Mouse (Mus musculus) urinary bladder, postnatal 14 days (tissue): Measurements from ENCODE around the gene Tmem44.

ENCODE experiments used
- DNase-seq: peaks from one replicate; pipeline ENCODE4 v3.0.0; 2021; ENCODE audit warnings: low spot score

Gene Tmem44

GRCm38 (mm10) chr16:30552621-30553338 lies 2.1 kb upstream of the Tmem44 start:
- peak; percentile 75 for DNase-seq

DNA sequence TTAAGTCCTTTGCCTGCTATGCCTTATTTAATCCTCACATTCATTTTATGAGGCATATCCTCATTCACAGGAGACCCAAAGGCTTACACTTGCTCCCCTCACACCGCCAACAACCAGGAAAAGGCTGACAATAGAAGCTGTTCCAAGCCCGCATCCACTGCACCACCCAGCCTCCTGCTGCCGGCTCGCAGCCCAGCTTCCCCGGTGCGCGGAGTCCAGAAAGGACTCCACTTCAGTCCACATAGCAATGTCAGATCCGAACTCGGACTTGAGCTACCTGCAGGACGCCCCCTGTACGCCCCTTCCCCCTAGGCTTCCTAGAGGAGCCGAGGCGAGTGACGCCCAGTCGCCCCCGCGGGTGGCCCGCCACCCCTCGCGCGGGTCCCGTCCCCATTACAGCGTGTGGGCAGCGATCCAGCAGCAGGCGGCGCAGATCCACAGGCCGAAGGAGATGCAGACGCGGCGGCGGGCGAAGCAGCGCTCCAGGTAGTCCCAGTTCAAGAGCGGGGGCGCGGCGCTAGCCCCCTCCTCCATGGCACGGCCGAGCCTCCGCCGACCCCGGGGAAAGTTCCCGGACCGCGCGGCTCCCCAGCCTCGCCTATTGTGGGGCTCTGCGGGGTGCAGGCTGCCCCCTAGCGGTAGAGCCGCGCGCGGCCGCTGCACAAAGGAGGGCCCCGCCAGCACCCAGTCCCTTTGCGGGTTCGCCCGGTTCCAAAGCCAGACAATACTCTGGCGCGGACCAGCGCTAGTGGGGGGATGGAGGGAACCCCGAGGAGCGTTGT lies 485 bp downstream of the Tmem44 start:
- peak; percentile 75 for DNase-seq

DNA sequence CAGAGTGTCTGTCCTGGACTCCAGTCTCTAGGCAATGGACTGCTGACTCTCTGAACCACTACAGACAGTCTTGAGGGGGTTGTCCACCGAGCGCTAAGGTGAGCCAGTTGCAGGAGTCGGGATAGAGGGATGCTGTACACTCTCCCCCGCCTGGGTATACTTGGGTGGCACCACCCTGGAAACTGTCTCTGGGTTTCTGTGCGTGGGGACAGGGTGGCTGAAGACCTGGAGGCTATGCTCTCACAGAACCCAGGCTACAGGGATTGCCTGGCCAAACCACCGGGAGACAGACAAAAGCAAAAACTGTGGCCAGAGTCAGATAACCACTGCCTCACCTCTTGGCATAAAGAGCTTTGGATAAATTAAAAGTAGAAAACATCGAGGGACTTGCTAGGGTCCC lies 1.1 kb downstream of the Tmem44 start:
- DNase-seq, result no peak

GRCm38 (mm10) chr16:30548291-30548690 lies 2.4 kb downstream of the Tmem44 start:
- DNase-seq, result no peak

DNA sequence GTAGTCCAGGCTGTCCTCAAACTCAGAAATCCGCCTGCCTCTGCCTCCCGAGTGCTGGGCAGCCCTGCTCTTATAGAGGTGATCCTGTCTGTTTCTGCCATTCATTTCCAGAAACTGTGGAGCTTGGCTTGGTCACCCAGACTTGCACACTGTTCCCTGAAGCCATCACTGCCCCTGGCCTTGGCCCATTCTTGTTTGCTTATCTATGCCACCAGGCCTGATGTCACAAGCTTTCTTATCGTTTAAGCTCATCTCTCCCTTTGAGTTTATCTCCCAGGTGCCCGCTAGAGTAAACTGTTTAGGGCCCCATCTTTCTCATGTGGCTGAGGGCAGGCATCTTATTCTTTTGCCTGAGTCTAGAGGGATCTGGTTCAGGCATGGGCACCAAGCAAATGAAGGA lies 5.9 kb downstream of the Tmem44 start:
- DNase-seq, result no peak

GRCm38 (mm10) chr16:30543386-30543785 lies 7.3 kb downstream of the Tmem44 start:
- no peak for DNase-seq

GRCm38 (mm10) chr16:30542826-30543225 lies 7.8 kb downstream of the Tmem44 start:
- no peak for DNase-seq

GRCm38 (mm10) chr16:30540107-30541001 lies 10.3 kb downstream of the Tmem44 start:
- DNase-seq, result no peak

DNA sequence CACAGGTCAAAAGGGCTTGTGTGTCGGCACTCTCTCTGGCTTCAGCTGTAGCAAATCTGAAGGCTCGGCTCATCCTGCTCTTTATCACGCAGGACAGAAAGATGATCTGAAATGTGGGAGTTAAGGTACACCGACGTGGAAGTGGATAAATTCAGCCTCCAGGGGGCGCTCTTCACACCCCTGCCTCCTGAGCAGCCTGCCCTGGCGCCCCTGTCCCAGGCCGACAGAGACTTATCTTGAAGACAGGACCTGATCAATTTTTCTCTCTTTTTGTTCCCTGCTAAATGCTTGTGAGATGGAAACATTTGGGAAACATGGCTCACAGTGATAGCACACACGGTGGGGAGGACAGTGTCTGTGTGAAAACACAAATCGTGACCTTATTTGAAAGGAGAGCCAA lies 11.2 kb downstream of the Tmem44 start:
- peak; percentile 43 for DNase-seq

- no peak for DNase-seq
Observed at GRCm38 (mm10) chr16:30535075-30535474, 15.6 kb downstream of the Tmem44 start.

DNA sequence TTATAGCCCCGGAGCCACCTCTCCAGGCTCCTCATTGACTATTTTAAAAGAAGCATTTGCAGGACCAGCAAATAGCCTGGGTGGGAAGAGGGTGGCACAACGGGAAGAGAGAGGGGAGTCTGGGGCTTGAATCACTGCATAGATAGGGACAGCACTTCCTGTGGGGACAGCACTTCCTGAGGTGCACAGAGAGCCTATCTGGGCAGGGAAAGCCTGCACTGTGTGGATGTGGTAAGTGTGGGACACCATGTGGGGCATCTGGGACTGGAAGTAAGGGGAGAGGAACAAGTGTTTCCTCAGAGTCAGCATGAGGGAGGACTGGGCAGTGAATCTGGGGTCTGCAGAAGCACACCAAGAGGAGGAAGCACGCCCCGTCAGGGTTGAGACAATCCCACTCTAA lies 17.1 kb downstream of the Tmem44 start:
- DNase-seq, result no peak

- DNase-seq, result no peak
Observed at GRCm38 (mm10) chr16:30532929-30533328, 17.7 kb downstream of the Tmem44 start.

DNA sequence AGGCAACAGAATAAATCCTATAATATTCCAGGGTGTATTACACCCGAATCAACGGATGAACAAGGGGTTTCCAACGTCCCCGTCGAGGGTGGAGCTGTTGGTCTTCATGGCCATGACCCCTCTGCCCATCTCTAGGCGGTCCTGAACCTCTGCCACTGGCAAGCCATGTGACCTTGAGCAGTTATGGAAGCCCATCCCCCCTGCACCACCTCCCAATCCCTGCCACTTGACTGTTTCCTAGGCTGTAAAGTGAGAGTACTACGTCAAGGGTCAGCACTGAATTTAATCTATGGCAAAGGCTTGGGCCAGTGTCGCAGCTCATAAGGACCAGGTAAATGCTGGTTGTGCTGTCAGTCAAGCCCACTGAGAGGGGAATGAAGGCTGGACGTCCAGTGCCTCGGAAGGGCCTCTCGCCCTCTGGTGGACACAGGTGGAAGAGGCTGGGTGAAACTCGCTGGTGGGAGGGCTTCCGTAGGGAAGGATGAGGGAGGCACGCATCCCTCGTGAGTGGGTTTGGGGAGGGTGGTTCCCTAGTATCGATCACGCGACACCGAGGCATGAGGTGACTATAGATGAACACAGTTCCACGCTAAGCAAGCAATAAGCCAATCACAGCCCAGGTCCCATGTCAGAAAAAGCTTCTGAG lies 18.8 kb downstream of the Tmem44 start:
- DNase-seq, result peak; percentile 54

- DNase-seq, result no peak
Observed at GRCm38 (mm10) chr16:30530815-30531214, 19.8 kb downstream of the Tmem44 start.

- DNase-seq, result no peak
Observed at GRCm38 (mm10) chr16:30528386-30528785, 22.3 kb downstream of the Tmem44 start.

- no peak for DNase-seq
Observed at GRCm38 (mm10) chr16:30527889-30528288, 22.8 kb downstream of the Tmem44 start.

DNA sequence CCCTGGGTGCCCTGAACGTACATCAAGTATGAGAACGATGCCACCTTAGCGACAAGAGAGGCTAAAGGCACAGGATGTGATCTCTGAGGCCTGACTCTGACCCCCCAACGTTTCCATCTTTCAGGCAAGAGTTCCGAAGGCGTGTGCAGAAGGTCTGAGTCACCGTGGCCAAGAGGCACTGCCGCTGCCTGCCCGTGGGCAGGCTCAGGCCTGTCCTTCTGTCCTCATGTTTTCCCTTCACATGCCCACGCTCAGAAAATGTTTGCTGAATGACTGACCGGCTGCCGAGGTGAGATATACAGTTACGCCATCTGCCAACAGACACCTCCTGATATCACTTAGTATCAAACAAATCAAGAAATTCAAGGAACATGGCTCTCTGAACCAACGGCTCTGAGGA lies 24.9 kb downstream of the Tmem44 start:
- peak; percentile 77 for DNase-seq

DNA sequence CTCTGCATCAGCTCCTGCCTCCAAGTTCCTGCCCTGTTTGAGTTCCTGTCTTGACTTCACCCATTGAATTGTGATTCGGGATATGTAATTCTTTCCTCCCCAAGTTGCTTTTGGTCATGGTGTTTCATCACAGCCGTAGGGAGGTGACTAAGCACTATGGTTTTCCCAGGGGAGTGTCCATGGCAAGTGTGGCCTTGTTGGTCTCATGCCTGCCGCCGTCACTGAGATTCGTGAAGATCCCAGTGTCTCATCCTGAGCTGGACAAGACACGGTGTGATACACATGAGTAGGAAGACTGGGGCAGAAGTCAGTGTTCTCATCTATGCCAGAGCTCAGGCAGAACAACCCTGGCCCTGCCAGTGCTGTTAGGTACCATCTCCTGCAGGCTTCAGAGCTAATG lies 26.2 kb downstream of the Tmem44 start:
- DNase-seq, result no peak

GRCm38 (mm10) chr16:30522253-30522940 lies 28.2 kb downstream of the Tmem44 start:
- no peak for DNase-seq

DNA sequence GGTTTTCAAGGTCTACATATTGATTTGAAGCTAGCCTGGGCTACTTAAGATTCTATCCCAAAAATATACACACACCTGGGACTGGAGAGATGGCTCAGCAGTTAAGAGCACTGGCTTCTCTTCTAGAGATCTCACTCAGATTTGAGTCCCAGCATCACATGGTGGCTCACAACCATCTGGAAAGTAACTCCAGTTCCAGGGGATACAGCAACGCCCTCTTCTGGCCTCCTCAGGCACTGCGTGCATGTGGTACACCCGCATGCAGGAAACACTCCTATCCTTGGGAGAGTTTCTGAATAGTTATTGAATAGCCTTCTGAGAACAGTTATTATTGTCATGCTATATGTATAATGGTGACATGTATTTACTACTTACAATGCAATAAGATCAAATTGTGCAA lies 29.5 kb downstream of the Tmem44 start:
- DNase-seq, result no peak

DNA sequence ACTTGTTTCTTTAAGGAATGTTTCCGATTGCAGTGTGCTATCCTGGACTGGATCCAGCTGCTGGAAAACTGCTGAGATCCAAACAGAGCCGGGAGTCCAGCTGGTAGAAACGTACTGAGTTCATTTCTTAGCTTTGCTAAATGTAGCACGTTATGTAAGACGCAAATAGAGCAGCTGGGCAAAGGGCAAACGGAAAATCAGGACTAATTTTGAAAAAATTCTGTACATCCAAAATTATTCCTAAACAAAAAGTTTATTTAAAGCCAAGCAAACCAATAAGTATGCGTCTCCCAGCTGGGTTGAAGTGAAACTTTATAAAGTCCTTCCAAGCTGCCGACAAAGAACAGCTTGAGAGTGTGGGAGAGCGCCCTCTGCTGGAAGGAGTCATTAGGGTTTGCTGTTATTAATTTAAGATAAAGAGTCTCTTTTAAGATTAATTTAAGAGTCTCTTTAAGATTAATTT lies 30.2 kb downstream of the Tmem44 start:
- peak; percentile 87 for DNase-seq
